Mouse (Mus musculus) thymus, postnatal 0 days (tissue): ENCODE measurements around the gene 4930544G11Rik. TPM values are rescaled to one million over a fixed set of nuclear protein-coding genes. Genes with fewer than 3 reads are reported as not detected.

Experiments used
- DNase-seq: peaks from one replicate; pipeline ENCODE4 v3.0.0-alpha.2; 2015; ENCODE audit warnings: low spot score
- polyA plus RNA-seq: library from polyadenylated mRNA; unstranded; fragments of >200 nt; fragmentation: Nextera tagmentation; extraction: Ambion mirVana; gene quantifications from 2 replicates; pipeline ENCODE4 v1.2.1, GENCODE M21; 2015

4930544G11Rik gene
- polyA plus RNA-seq, result not detected in 2 replicates

DNA sequence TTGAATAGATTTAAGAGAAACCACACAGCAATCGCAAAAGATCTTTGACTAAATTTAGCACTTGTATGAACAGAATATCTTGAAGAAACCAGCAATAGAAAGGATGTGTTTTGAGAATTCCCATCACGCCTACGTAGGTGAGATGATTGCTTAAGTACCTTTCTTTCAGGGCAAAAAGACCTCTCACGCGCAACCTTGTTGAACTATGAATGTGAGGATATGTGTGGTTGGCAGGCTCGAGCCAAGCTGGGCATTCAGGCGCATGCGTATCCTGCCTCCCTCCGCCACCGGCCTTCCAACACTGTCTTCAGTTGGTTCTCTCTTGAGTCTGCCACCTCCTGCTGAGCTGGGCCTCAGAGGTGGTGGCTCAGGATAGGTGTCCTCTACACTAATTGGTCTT, at the start of gene 4930544G11Rik:
TSS of gene 4930544G11Rik (plus strand) at position 301 of the 400 bp plus-strand sequence.
- DNase-seq, result no peak

DNA sequence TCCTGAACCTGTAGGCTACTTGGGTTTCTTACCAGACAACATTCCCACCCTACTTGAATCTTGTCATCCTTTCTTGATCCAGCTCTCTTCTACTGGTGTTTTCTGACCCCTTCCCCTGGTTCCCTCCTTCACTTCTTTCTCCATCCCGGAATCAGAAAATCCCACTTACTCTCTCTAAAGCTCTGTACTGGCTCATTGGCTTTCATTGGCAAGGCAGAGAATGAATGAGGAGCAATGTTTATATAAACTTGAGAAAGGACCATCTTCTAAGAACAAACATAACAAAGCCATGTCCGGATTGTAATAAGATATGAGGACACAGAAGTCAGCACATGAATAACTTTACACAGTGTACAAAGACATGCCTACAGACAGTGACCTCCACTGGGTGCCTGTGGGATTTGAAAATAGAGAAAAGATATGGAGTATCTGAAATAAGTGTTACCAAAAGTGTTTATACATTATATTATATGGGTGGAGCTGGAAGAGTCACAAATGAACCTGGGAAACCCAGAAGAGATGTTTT, 45.7 kb upstream of the 4930544G11Rik start:
- DNase-seq, result no peak

GRCm38 (mm10) chr6:65915421-65915820, 37.0 kb upstream of the 4930544G11Rik start:
- DNase-seq, result no peak

GRCm38 (mm10) chr6:65921703-65922102, 30.7 kb upstream of the 4930544G11Rik start:
- no peak for DNase-seq

- no peak for DNase-seq
Measured at GRCm38 (mm10) chr6:65923501-65924084, 28.8 kb upstream of the 4930544G11Rik start.

- no peak for DNase-seq
Measured at GRCm38 (mm10) chr6:65925737-65926333, 26.6 kb upstream of the 4930544G11Rik start.

GRCm38 (mm10) chr6:65930523-65930922, 21.9 kb upstream of the 4930544G11Rik start:
- no peak for DNase-seq

DNA sequence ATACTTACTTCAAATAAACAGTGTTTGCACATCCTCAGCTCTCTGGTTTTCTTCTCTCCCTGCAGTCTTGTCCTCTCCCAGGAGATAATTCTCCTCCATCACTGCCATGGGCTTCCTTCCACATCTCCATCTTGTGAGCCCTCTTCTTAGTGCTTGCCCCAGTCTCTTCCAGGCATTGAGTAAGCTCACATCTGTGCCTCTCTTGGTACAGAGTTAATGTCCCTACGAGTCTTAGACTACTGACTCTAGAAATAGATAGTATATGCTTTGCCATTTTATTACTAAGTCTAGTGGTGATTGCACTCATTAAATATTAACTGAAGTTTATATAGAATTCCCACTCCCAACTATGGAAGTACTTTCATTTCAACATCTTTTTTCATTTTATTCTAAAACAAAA, 19.6 kb upstream of the 4930544G11Rik start:
- DNase-seq, result no peak

DNA sequence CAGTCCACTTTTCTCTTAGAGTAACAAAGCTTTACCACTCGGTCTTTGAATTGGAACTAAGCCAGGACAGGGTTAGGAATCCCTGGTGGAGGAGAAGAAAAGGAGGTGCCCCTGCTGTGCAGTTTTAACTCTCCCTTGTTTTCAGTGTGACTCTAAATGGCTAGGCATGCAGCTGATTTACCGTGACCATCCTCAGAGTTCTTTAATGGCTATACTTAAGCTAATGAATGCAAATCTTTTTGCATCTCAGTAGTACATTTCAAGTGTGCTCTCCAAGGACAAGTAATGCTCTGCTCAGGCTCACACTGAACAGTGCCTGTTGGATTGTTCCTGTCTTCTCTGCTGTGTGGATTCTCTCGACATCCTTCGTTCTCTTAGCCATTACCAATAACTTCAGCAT, 19.2 kb upstream of the 4930544G11Rik start:
- no peak for DNase-seq

DNA sequence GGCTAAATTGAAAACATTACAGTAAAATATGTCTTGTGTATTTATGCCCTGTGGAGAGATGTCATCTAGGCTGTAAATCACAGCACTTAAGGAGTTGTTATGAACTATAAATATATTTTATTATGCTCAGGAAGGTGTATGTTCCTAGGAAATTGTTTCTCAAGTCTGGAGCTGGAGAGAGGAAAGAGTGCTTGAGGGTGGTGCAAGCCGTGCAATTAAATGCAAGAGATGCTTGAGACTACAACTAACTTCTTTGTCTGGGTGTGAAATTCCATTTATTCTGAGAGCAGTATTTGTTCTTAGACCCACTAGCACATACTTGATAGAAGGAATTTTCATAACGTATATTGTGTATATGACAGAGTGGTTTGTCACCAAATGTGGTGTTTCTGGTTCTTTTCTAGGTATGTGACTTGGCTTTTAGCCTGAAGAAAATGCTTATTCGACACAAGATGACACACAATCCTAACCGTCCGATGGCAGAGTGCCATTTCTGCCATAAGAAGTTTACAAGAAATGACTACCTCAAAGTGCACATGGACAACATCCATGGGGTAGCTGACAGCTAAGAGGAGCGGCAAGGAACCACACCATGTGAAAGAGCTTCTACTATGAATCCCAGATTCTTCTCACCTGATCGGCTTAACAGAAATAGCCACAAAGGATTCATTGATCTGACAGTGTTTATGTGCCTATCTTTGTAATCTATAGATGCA, 16.7 kb upstream of the 4930544G11Rik start:
- DNase-seq, result no peak

DNA sequence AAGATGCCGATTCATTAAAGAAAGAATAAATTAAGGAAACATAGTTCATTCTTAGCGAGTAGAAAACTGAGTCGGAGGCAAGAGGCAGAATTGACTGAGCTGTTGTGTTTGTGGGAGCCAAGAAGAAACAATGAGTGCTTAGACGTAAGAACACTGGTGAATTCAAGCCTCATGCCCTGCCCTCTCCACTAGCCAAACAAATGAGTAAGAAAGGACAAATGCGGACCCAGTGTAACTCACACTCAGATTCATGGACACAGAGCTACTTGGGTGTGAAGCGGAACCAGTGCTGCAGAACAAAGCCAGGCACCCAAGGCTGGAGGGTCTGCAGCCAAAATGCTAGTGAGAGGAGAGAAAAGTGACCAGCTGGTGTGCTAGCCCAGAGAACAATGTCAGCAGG, 1.9 kb upstream of the 4930544G11Rik start:
- no peak for DNase-seq

DNA sequence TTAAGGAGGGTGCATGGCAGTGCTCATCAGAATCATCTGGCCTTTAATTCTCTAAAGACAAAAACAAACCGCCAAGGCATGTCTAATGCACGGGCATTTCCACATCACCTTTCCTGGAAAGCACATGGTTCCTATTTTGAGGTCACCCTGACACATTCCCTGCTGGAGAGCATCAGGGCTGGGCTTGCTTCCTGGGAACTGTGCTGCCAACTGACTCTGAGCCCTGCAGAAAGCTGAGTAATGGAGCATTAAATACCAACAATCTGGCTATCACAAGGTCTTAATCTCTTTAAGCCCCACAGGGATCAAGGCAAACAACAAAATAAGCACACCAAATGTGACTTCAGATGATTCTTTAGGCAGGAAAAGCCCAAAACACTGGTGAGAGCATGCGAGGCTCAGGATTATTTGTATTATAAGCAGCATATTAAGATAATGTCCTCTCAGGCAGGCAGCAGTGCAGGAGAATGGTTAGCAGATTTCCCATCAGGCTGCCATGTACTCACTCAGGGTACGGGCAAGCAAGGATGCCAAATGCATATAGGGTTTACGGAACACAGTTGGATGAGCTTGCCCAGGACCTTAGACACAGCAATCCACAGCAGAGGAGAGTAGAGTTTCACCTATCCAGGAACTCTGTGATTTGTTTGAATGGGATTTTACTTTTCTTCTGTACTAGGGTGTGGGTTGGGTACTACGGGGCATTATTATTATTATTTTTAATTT, 17.1 kb downstream of the 4930544G11Rik start:
- DNase-seq, result no peak

- DNase-seq, result peak; percentile 34
Measured at GRCm38 (mm10) chr6:65970410-65970809, 18.0 kb downstream of the 4930544G11Rik start.

- DNase-seq, result no peak
Measured at GRCm38 (mm10) chr6:65992081-65992480, 39.7 kb downstream of the 4930544G11Rik start.

- DNase-seq, result no peak
Measured at GRCm38 (mm10) chr6:65998343-65998742, 45.9 kb downstream of the 4930544G11Rik start.

Other genes with a start within 250 kb of the 4930544G11Rik start
- gene Prdm5, start 173.6 kb upstream of the 4930544G11Rik start, polyA plus RNA-seq, result 3.5 and 3.7 TPM in 2 replicates